Mouse (Mus musculus): ENCODE measurements around the gene Atp2a1.
A peak's percentile ranks its signal among the peaks of the same experiment; 100 is the strongest.

The Atp2a1 gene

GRCm38 (mm10) chr7:126450641-126451040 is 12.3 kb downstream of the Atp2a1 start:
- DNase-seq (ENCODE audit: low spot score in 2 of 2), result no peak

- DNase-seq (ENCODE audit: low spot score in 2 of 2), result no peak
Observed at GRCm38 (mm10) chr7:126449991-126450390, 12.9 kb downstream of the Atp2a1 start.

DNA sequence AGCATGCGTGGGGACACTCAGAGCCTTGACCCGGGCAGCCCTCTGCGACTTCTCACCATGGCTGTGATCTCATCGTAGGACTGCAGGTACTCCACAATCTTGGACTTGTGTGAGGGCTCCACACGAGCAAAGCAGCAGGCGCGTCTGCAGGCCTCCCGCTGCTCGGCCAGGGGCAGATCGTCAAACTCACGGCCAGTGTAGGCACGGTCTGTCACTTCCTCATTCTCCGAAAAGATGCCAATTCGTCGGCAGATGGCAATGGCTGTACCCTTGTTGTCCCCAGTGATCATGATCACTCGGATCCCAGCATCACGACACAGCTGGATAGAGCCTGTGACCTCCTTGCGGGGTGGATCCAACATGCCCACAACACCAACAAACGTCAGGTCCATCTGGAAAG is 14.4 kb downstream of the Atp2a1 start:
- DNase-seq (ENCODE audit: low spot score in 2 of 2), result no peak

DNA sequence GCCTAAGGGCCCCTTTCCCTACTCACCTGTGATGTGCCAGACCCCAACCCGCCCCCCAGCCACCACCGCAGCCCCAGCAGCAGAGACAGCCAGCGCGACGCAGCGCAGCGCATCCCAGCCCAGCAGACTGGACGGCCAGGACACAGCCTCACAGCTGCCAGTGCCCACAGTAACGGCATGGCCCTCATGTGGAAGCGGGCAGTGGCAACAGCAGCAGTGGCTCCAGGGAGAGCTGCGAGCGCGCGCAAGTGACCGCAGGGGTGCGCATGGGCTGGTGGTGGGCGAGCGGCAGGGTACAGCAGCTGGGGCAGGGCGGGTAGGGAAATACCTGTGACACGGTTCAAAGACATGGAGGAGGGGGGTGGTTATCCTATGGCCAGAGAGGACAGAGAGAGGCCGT is 16.7 kb downstream of the Atp2a1 start:
- no peak for DNase-seq (ENCODE audit: low spot score in 2 of 2)

- DNase-seq (ENCODE audit: low spot score in 2 of 2), result no peak
Observed at GRCm38 (mm10) chr7:126445104-126445815, 17.6 kb downstream of the Atp2a1 start.

DNA sequence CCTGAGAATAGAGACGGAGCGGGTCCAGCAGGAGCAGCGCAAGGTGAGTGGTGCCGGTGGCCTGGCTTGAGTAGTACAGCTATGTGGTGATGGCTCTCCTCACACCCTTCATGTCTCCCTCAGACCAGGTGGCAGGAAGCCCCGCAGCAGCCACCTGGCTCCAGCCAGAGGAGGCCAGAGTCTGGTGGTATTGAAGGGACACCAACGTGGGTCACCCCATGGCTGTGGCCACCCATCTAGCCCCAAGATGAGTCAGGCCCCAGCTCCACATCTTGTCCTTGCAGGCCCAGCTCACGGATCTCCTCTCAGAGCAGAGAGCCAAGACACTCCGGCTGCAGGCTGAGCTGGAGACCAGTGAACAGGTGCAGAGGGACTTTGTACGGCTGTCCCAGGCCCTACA is 18.4 kb downstream of the Atp2a1 start:
- no peak for DNase-seq (ENCODE audit: low spot score in 2 of 2)

DNA sequence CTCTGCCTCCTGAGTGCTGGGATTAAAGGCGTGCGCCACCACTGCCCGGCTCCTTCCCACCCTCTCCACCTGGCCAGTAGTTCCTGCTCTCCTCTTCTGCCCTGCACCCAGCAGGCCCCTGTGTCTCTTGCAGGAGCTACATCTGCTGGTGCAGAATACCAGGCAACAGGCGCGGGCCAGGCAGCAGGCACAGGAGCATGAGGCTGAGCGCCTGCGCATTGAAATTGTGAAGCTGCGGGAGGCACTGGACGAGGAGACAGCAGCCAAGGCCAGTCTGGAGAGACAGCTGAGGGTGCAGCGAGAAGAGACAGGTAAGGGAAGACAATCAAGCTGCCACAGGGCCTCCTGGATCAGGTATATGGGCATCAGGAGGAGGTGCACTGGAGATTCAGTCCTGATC is 18.9 kb downstream of the Atp2a1 start:
- no peak for DNase-seq (ENCODE audit: low spot score in 2 of 2)

GRCm38 (mm10) chr7:126440134-126440533 is 22.8 kb downstream of the Atp2a1 start:
- DNase-seq (ENCODE audit: low spot score in 2 of 2), result no peak

- DNase-seq (ENCODE audit: low spot score in 2 of 2), result peak; percentile 44 to 50
Observed at GRCm38 (mm10) chr7:126436851-126437250, 26.1 kb downstream of the Atp2a1 start.

GRCm38 (mm10) chr7:126435801-126436200 is 27.1 kb downstream of the Atp2a1 start:
- DNase-seq (ENCODE audit: low spot score in 2 of 2), result no peak

GRCm38 (mm10) chr7:126434726-126435125 is 28.2 kb downstream of the Atp2a1 start:
- no peak for DNase-seq (ENCODE audit: low spot score in 2 of 2)

DNA sequence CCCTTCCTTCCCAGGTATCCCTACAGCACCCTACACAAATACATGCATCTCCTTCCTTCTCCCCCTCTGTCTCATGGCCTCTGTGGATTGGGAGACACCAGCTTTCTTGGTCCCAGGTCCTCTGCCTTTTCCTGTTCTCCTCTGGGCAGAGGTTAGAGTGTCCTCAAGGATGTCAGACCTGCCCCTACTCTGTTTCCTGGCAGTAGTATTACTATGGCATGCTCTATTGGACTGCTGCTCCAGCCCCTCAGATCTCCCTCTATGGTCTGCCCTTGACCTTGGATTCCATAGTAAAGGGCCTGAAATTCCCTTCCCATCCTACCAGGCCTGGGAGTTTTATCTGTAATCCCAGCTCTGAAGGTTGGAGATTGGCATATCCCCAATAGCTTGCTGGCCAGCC is 32.7 kb downstream of the Atp2a1 start:
- DNase-seq (ENCODE audit: low spot score in 2 of 2), result no peak

- no peak for DNase-seq (ENCODE audit: low spot score in 2 of 2)
Observed at GRCm38 (mm10) chr7:126429503-126429898, 33.4 kb downstream of the Atp2a1 start.

- DNase-seq (ENCODE audit: low spot score in 2 of 2), result peak; percentile 88 to 89
Observed at GRCm38 (mm10) chr7:126428631-126429502, 34.0 kb downstream of the Atp2a1 start, which contains the start of gene Rabep2. Gene Rabep2 (plus strand): TSS chr7:126428759.

GRCm38 (mm10) chr7:126428154-126428553 is 34.8 kb downstream of the Atp2a1 start:
- no peak for DNase-seq (ENCODE audit: low spot score in 2 of 2)

DNA sequence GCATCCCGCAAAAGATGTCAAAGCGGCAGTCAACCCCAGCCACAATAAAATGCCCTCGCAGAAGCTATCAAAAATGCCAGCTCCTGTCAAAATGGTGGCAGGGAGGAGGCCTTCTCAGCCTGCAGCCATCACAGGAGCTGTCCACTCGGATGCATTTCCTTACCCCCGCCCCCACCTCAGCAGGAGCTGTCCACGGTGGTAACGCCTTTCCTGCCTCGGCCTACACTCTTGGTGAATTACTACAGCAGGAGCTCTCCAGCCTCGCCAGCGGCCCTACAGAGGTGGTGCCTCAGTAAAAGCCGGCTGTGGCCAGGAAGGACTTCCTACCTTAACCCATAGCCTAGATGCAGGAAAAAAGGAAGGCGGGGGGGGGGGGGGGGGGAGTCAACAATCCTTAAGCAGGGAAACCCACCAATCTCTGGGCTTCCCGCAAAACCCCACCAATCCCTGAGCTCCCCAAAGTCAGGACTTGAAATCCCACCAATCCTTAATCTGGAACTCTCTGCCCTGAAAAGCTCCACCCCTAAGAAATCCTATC is 35.5 kb downstream of the Atp2a1 start:
- DNase-seq (ENCODE audit: low spot score in 2 of 2), result peak; percentile 25 to 26

GRCm38 (mm10) chr7:126424161-126424560 is 38.7 kb downstream of the Atp2a1 start:
- no peak for DNase-seq (ENCODE audit: low spot score in 2 of 2)

GRCm38 (mm10) chr7:126421756-126422155 is 41.2 kb downstream of the Atp2a1 start:
- peak; percentile 75 to 79 for DNase-seq (ENCODE audit: low spot score in 2 of 2)

DNA sequence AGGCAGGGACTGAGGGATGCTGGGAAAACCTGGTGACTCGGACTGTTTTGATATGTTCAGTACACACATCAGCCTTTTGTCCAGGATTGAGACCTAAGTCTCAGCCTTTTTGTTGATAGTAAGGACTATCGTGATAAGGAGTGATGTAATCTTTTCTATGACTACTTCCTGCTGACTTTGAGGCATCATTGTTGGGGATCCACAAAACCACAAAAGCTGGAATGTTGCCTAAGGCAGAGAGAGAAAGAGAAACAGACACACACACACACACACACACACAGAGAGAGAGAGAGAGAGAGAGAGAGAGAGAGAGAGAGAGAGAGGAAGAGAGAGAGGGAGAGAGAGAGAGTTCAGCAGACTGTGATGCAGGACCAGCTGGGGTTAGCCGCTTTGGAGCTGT is 44.4 kb downstream of the Atp2a1 start:
- no peak for DNase-seq (ENCODE audit: low spot score in 2 of 2)

GRCm38 (mm10) chr7:126417606-126418005 is 45.3 kb downstream of the Atp2a1 start:
- no peak for DNase-seq (ENCODE audit: low spot score in 2 of 2)

DNA sequence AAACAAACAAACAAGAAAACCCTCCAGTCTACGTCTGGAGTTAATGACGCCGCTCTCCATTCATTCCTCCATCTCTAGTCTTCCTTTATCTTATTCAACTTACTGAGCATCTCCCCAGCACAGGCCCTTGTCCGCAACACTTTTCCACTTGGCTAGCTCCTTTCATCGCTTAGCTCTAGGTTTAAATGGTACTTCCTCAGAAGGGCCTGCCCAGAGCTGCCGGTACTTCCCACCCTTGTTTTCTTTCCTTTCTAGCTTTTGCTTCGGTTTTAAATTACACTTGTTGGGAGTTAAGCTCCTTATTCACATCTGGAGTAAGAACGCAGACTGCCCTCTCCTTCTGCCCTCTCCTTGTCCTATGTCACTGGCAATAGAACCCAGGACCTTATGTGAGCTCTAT is 45.9 kb downstream of the Atp2a1 start:
- peak; percentile 72 to 76 for DNase-seq (ENCODE audit: low spot score in 2 of 2)

DNA sequence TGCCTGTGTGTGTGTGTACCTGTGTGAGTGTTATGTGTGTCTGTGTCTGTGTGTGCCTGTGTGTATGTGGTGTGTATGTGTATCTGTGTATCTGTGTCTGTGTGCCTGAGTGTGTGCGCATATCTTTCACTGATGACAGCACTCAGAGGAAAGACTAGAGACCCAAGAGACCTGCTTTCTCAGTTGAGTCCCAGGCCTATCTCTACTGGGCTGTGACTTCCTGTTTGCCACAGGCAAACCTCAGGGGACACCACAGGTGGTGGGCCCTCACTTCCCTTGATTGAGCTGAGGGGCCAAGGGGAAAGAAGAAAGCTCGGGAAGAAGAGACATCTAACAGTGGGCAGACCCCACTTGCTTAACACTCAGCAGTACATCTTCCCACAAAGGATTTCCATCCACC is 46.3 kb downstream of the Atp2a1 start:
- DNase-seq (ENCODE audit: low spot score in 2 of 2), result peak; percentile 88 to 89

- peak; percentile 85 for DNase-seq (ENCODE audit: low spot score in 2 of 2)
Observed at GRCm38 (mm10) chr7:126414725-126415124, 48.2 kb downstream of the Atp2a1 start, which contains the start of gene Cd19. Gene Cd19 (minus strand): TSS chr7:126414889.

Measured in spleen, postnatal 36 days (tissue).